Mouse (Mus musculus) CH12.LX (cell line): ENCODE results near the gene Gnptg. TPM values are rescaled to one million over a fixed set of nuclear protein-coding genes. Genes with fewer than 3 reads are reported as not detected.
"Not testable (repeated sequence)": the region's sequence is repeated elsewhere in the genome, so short reads cannot be mapped to it uniquely, and the experiment has no call there.

Experiments
- DNase-seq: peaks from one replicate; pipeline ENCODE4 v3.0.0-alpha.2; 2013; ENCODE audit errors: extremely low read depth
- H3K27ac ChIP-seq: 2 replicates; pipeline ENCODE4 v1.5.1; 2012; ENCODE audit warnings: low read depth, mild to moderate bottlenecking, control low read depth, moderate library complexity; ENCODE audit not compliant: insufficient read depth
- H3K27me3 ChIP-seq: replicated peaks from 2 replicates; pipeline ENCODE3; 2012; ENCODE audit warnings: inconsistent platforms
- H3K36me3 ChIP-seq, 2 experiments: replicated peaks in 1 of 2; 2 replicates each; pipeline versions ENCODE3 to v1.6.1; 2012; ENCODE audit warnings: inconsistent platforms in 1 of 2, low read length in 1 of 2, mild to moderate bottlenecking in 1 of 2, mixed read lengths in 1 of 2, moderate library complexity in 1 of 2; ENCODE audit not compliant: control insufficient read depth in 1 of 2, insufficient read depth in 1 of 2
- H3K4me1 ChIP-seq, 2 experiments: 2 replicates each; pipeline ENCODE4 v1.6.1; 2012; ENCODE audit warnings: inconsistent platforms in 1 of 2, moderate library complexity in 1 of 2; ENCODE audit not compliant: insufficient read depth in 2 of 2, control insufficient read depth in 1 of 2
- H3K4me2 ChIP-seq: 2 replicates; pipeline ENCODE4 v1.6.1; 2012; ENCODE audit warnings: low read depth, mild to moderate bottlenecking, control low read depth; ENCODE audit not compliant: poor library complexity, insufficient read depth, severe bottlenecking
- H3K4me3 ChIP-seq, 3 experiments: fragments of 150-350 bp in 1 of 3; sonication (generic) in 1 of 3; replicated peaks in 1 of 3; 2 replicates each; pipeline versions ENCODE3 to v1.5.1; 2011 to 2012; ENCODE audit warnings: low read depth in 2 of 3, low read length in 2 of 3, mild to moderate bottlenecking in 2 of 3, moderate library complexity in 2 of 3, control low read depth in 1 of 3, improper control_type of control experiment in 1 of 3, inconsistent platforms in 1 of 3, mixed read lengths in 1 of 3; ENCODE audit not compliant: poor library complexity in 1 of 3
- H3K79me2 ChIP-seq: replicated peaks from 2 replicates; pipeline ENCODE4 v1.6.1; 2012; ENCODE audit warnings: mild to moderate bottlenecking, moderate library complexity; ENCODE audit not compliant: control insufficient read depth, poor library complexity, insufficient read depth, severe bottlenecking; ENCODE audit errors: extremely low read depth
- H3K9ac ChIP-seq: 2 replicates; pipeline ENCODE4 v1.6.1; 2012; ENCODE audit warnings: low read depth, mild to moderate bottlenecking, control low read depth, moderate library complexity; ENCODE audit not compliant: insufficient read depth
- H3K9me3 ChIP-seq: replicated peaks from 2 replicates; pipeline ENCODE3; 2012; ENCODE audit warnings: low read length, inconsistent platforms, mixed read lengths
- BHLHE40 ChIP-seq: IDR thresholded peaks from 2 replicates; pipeline ENCODE4 v1.6.1; 2011; ENCODE audit warnings: mild to moderate bottlenecking, low read depth, low read length, improper control_type of control experiment
- CHD2 ChIP-seq: IDR thresholded peaks from 2 replicates; pipeline ENCODE4 v1.6.1; 2011; ENCODE audit warnings: low read length, improper control_type of control experiment
- CTCF ChIP-seq, 2 experiments: IDR thresholded peaks in 1 of 2; conservative IDR thresholded peaks in 1 of 2; 2 replicates each; pipeline ENCODE4 v1.5.1; 2011 to 2012; ENCODE audit warnings: low read depth in 2 of 2, low read length in 2 of 2, improper control_type of control experiment in 1 of 2, inconsistent platforms in 1 of 2, mild to moderate bottlenecking in 1 of 2, moderate library complexity in 1 of 2
- ELF1 ChIP-seq: IDR thresholded peaks from 2 replicates; pipeline ENCODE4 v1.6.1; 2014; ENCODE audit warnings: low read depth, mild to moderate bottlenecking, inconsistent platforms, low read length, improper control_type of control experiment
- ETS1 ChIP-seq: conservative IDR thresholded peaks from 2 replicates; pipeline ENCODE4 v1.6.1; 2012; ENCODE audit warnings: low read depth, mild to moderate bottlenecking, inconsistent platforms, low read length, improper control_type of control experiment, moderate library complexity
- GABPA ChIP-seq: IDR thresholded peaks from 2 replicates; pipeline ENCODE4 v1.6.1; 2012; ENCODE audit warnings: low read depth, low read length, improper control_type of control experiment, inconsistent platforms; ENCODE audit not compliant: insufficient replicate concordance
- JUN ChIP-seq: IDR thresholded peaks from 2 replicates; pipeline ENCODE4 v1.6.1; 2011; ENCODE audit warnings: low read depth, mild to moderate bottlenecking, low read length, improper control_type of control experiment, moderate library complexity; ENCODE audit not compliant: insufficient read depth
- JUND ChIP-seq: conservative IDR thresholded peaks from 2 replicates; pipeline ENCODE4 v1.6.1; 2011; ENCODE audit warnings: low read depth, low read length, improper control_type of control experiment
- MAX ChIP-seq: IDR thresholded peaks from 2 replicates; pipeline ENCODE4 v1.6.1; 2011; ENCODE audit warnings: low read length, improper control_type of control experiment
- MYC ChIP-seq: IDR thresholded peaks from 2 replicates; pipeline ENCODE4 v1.6.1; 2011; ENCODE audit warnings: low read depth, mild to moderate bottlenecking, improper control_type of control experiment, low read length
- NELFE ChIP-seq: IDR thresholded peaks from 2 replicates; pipeline ENCODE4 v1.6.1; 2011; ENCODE audit warnings: low read depth, low read length, improper control_type of control experiment
- NRF1 ChIP-seq: IDR thresholded peaks from 2 replicates; pipeline ENCODE4 v1.6.1; 2014; ENCODE audit warnings: low read depth, mild to moderate bottlenecking, inconsistent platforms, low read length, improper control_type of control experiment, moderate library complexity
- PAX5 ChIP-seq: IDR thresholded peaks from 2 replicates; pipeline ENCODE4 v1.6.1; 2012; ENCODE audit warnings: low read length, inconsistent platforms, mixed read lengths
- POLR2AphosphoS2 ChIP-seq: IDR thresholded peaks from 2 replicates; pipeline ENCODE4 v1.6.1; 2011; ENCODE audit warnings: low read depth, low read length, improper control_type of control experiment
- TBP ChIP-seq: conservative IDR thresholded peaks from 2 replicates; pipeline ENCODE4 v1.6.1; 2011; ENCODE audit warnings: low read depth, low read length, improper control_type of control experiment
- TCF12 ChIP-seq: IDR thresholded peaks from 2 replicates; pipeline ENCODE4 v1.6.1; 2014; ENCODE audit warnings: low read depth, mild to moderate bottlenecking, inconsistent platforms, low read length, improper control_type of control experiment
- UBTF ChIP-seq: IDR thresholded peaks from 2 replicates; pipeline ENCODE4 v1.6.1; 2012; ENCODE audit warnings: low read depth, mild to moderate bottlenecking, inconsistent platforms, low read length, improper control_type of control experiment, moderate library complexity
- USF2 ChIP-seq: conservative IDR thresholded peaks from 2 replicates; pipeline ENCODE4 v1.6.1; 2011; ENCODE audit warnings: low read depth, low read length, improper control_type of control experiment
- ZKSCAN1 ChIP-seq: IDR thresholded peaks from 2 replicates; pipeline ENCODE4 v1.6.1; 2012; ENCODE audit warnings: low read depth, inconsistent platforms, low read length, improper control_type of control experiment, borderline replicate concordance
- ZNF384 ChIP-seq: IDR thresholded peaks from 2 replicates; pipeline ENCODE4 v1.6.1; 2012; ENCODE audit warnings: low read depth, low read length, improper control_type of control experiment, inconsistent platforms
- dilution Hi-C: fragments of 300-500 bp; cut with MboI; formaldehyde crosslinking; loops from 2 replicates; pipeline ENCODE4 v1.14.3; 2020; ENCODE audit warnings: low sequenced_read_pairs; ENCODE audit not compliant: extremely low pct_unique_long_range_greater_than_20kb, extremely low pct_ligation_motif_present
- in situ Hi-C: fragments of 300-500 bp; cut with MboI; formaldehyde crosslinking; loops from 3 replicates; pipeline ENCODE4 v1.14.3; 2019; ENCODE audit warnings: low sequenced_read_pairs, low pct_ligation_motif_present, low pct_unique_long_range_greater_than_20kb, mixed read lengths
- polyA plus RNA-seq: library from polyadenylated mRNA; unstranded; fragments of >175 nt; gene quantifications from 2 replicates; pipeline ENCODE4 v1.2.1, GENCODE M21; 2012; ENCODE audit warnings: low read depth; ENCODE audit not compliant: insufficient read length
- total RNA-seq, 2 experiments: library from RNA; depleted of rRNA; stranded (reverse); fragments of 300-350 nt in 1 of 2; fragments of >200 nt in 1 of 2; gene quantifications; 2 replicates each; pipeline ENCODE4 v1.2.3; 2012 to 2014

The Gnptg gene
- total and polyA plus RNA-seq, 3 experiments = 20.7 to 27.0 (median 24.5) TPM

- Histone ChIP-seq H3K27me3 (no peaks in the 10 kb centered on the region), H3K27ac (no peak overlapping the region), H3K9me3 (no peaks in the 10 kb centered on the region), H3K4me1 (peaks cover 3 to 20% of the 10 kb centered on the region in 2 experiments; a peak in 2 of 4 replicates), H3K4me2 (no peak overlapping the region), H3K36me3 (peaks cover 67 to 74% of the 10 kb centered on the region in 2 experiments), H3K4me3 (no peak overlapping the region), H3K9ac (no peak overlapping the region), H3K79me2 (peaks cover 5% of the 10 kb centered on the region)
- no peak for DNase-seq
- in situ Hi-C loops (no loop called here), dilution Hi-C loops (no loop called here)
- TF ChIP-seq ELF1 (no peak), PAX5 (no peak), NELFE (no peak), TBP (no peak)
Measured at GRCm38 (mm10) chr17:25230700-25231099, 9.2 kb downstream of the Gnptg start.

- in situ Hi-C loops, H3K27ac ChIP-seq, H3K4me2 ChIP-seq, H3K27me3 ChIP-seq, H3K9me3 ChIP-seq, H3K9ac ChIP-seq, DNase-seq, H3K4me3 ChIP-seq, dilution Hi-C loops, H3K79me2 ChIP-seq: not testable (repeated sequence)
- H3K36me3 ChIP-seq = peaks cover 63 to 73% of the 10 kb centered on the region in 2 experiments
- H3K4me1 ChIP-seq = peaks cover 8 to 26% of the 10 kb centered on the region in 2 experiments
Measured at GRCm38 (mm10) chr17:25230014-25230655, 9.8 kb downstream of the Gnptg start.

DNA sequence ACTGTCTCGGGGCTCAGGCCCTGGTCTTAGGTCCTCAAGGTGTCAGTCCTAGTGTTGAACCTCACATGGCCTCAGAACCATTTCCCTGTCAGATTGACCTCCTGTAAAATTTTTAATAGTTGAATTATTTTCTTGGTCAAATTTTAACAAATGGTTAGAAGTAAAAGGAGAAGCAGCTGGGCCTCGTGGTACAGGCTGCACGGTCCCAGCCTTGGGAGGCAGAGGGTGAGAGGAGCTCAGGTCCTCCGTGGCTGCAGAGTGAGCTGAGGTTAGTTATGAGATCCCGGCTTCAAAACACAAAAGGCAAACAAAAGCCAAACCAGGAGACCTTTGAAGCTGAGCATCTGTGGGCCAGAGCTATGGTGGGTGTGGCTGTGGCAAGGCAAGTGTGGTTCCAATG, 11.9 kb downstream of the Gnptg start:
- H3K36me3 ChIP-seq = peaks cover 54 to 64% of the 10 kb centered on the region in 2 experiments
- in situ Hi-C loops = no loop called here
- DNase-seq = no peak
- H3K4me2 ChIP-seq = no peak overlapping the region
- H3K4me3 ChIP-seq = no peak overlapping the region
- no peak for TF ChIP-seq MAX
- no peak for TF ChIP-seq ELF1
- TF ChIP-seq ZKSCAN1 = no peak
- no peak for TF ChIP-seq NRF1
- no peak for TF ChIP-seq GABPA
- no peak for TF ChIP-seq USF2
- no peak for TF ChIP-seq POLR2AphosphoS2
- TF ChIP-seq BHLHE40 = no peak
- TF ChIP-seq MYC = no peak
- TF ChIP-seq JUND = no peak
- TF ChIP-seq ETS1 = no peak
- no peak for TF ChIP-seq ZNF384
- no peak for TF ChIP-seq CTCF (conservative IDR thresholded peaks at IDR 0.05 in 1 of 2, IDR thresholded peaks at IDR 0.05 in 1 of 2; ENCODE audit: low read depth in 2 of 2, low read length in 2 of 2)
- no peak for TF ChIP-seq JUN
- no peak for TF ChIP-seq TCF12
- TF ChIP-seq UBTF = no peak
- TF ChIP-seq CHD2 = no peak
- H3K9ac ChIP-seq = no peak overlapping the region
- peaks cover 9% of the 10 kb centered on the region for H3K79me2 ChIP-seq
- H3K4me1 ChIP-seq = peaks cover 18 to 47% of the 10 kb centered on the region in 2 experiments
- no peaks in the 10 kb centered on the region for H3K27me3 ChIP-seq
- dilution Hi-C loops = no loop called here
- H3K9me3 ChIP-seq = no peaks in the 10 kb centered on the region
- H3K27ac ChIP-seq = no peak overlapping the region
